Mouse (Mus musculus) hindbrain, embryonic 11.5 days (tissue): ENCODE data around the gene Rtn2. TPM values are rescaled to one million over a fixed set of nuclear protein-coding genes. Genes with fewer than 3 reads are reported as not detected.

ENCODE experiments used
- ATAC-seq: fragments of 200-750 bp; cut with Nextera tagmentation; 2 replicates; pipeline ENCODE4 v1.8.0; 2017; ENCODE audit warnings: mild to moderate bottlenecking, moderate TSS enrichment, moderate library complexity; ENCODE audit not compliant: low FRiP score
- DNase-seq: peaks from one replicate; pipeline ENCODE4 v3.0.0-alpha.2; 2015; ENCODE audit warnings: low spot score
- H3K27ac ChIP-seq: fragments of 300-500 bp; sonication (generic); 2 replicates; pipeline ENCODE4 v1.5.1; 2014; ENCODE audit warnings: mild to moderate bottlenecking, low read depth, low read length
- H3K27me3 ChIP-seq: fragments of 300-500 bp; sonication (generic); 2 replicates; pipeline ENCODE4 v1.6.1; 2014; ENCODE audit warnings: mild to moderate bottlenecking, low read length, moderate library complexity, mixed read lengths; ENCODE audit not compliant: control insufficient read depth, insufficient read depth
- H3K36me3 ChIP-seq: fragments of 300-500 bp; sonication (generic); 2 replicates; pipeline ENCODE4 v1.6.1; 2014; ENCODE audit warnings: mild to moderate bottlenecking, low read length, moderate library complexity, mixed read lengths; ENCODE audit not compliant: control insufficient read depth, insufficient read depth
- H3K4me1 ChIP-seq: fragments of 300-500 bp; sonication (generic); replicated peaks from 2 replicates; pipeline ENCODE4 v1.6.1; 2014; ENCODE audit warnings: low read length, mixed read lengths; ENCODE audit not compliant: control insufficient read depth, insufficient read depth
- H3K4me2 ChIP-seq: fragments of 300-500 bp; sonication (generic); replicated peaks from 2 replicates; pipeline ENCODE4 v1.6.1; 2014; ENCODE audit warnings: mild to moderate bottlenecking, low read depth, low read length
- H3K4me3 ChIP-seq: fragments of 300-500 bp; sonication (generic); 2 replicates; pipeline ENCODE4 v1.5.1; 2014; ENCODE audit warnings: low read depth, low read length
- H3K9ac ChIP-seq: fragments of 300-500 bp; sonication (generic); 2 replicates; pipeline ENCODE4 v1.6.1; 2014; ENCODE audit warnings: low read depth, low read length
- H3K9me3 ChIP-seq: fragments of 300-500 bp; sonication (generic); 2 replicates; pipeline ENCODE4 v1.6.1; 2016; ENCODE audit warnings: low read length; ENCODE audit not compliant: control insufficient read depth
- WGBS: fragments of 180-500 bp; shearing (Covaris S2); extraction: QIAGEN DNeasy Blood & Tissue Kit; methylation state at CpG from one replicate; pipeline ENCODE4 v1.1.7; 2014; 5-methylcytosine and 5-hydroxymethylcytosine counted together
- polyA plus RNA-seq: library from polyadenylated mRNA; unstranded; fragments of >200 nt; fragmentation: Nextera tagmentation; extraction: Ambion mirVana; gene quantifications from 2 replicates; pipeline ENCODE4 v1.2.1, GENCODE M21; 2014

Rtn2 gene
- polyA plus RNA-seq, 1 experiment from 2014 or later, result 52.1 TPM

DNA sequence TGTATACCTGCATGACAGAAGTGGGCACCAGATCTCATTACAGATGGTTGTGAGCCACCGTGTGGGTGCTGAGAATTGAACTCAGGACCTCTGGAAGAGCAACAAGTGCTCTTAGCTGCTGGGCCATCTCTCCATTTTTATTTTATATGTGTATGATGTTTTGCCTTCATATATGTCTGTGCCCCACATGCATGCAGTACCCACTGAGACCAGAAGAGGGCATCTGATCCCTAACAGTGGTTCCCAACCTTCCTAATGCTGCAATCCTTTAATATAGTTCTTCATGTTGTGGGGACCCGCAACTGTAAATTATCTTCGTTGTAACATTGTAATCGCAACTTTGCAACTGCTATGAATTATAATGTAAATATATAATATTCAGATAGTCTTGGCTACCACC is 2.3 kb downstream of the Rtn2 start:
- H3K4me2 ChIP-seq, result no peak overlapping the region
- WGBS, result 31% methylated on average over 4 of the region's 4 CpGs
- H3K27ac ChIP-seq, result no peak overlapping the region
- H3K36me3 ChIP-seq, result peaks cover 5% of the 10 kb centered on the region; the same call in 1 of the 2 replicates
- H3K4me3 ChIP-seq, result no peak overlapping the region
- DNase-seq, result peak; percentile 78
- no peak for ATAC-seq
- H3K4me1 ChIP-seq, result no peaks in the 10 kb centered on the region; the same call in 1 of the 2 replicates
- H3K27me3 ChIP-seq, result peaks cover 17% of the 10 kb centered on the region
- H3K9ac ChIP-seq, result no peak overlapping the region
- H3K9me3 ChIP-seq, result no peaks in the 10 kb centered on the region

GRCm38 (mm10) chr7:19290969-19291596 is 8.7 kb downstream of the Rtn2 start:
- 1% methylated on average over 19 of the region's 20 CpGs for WGBS

DNA sequence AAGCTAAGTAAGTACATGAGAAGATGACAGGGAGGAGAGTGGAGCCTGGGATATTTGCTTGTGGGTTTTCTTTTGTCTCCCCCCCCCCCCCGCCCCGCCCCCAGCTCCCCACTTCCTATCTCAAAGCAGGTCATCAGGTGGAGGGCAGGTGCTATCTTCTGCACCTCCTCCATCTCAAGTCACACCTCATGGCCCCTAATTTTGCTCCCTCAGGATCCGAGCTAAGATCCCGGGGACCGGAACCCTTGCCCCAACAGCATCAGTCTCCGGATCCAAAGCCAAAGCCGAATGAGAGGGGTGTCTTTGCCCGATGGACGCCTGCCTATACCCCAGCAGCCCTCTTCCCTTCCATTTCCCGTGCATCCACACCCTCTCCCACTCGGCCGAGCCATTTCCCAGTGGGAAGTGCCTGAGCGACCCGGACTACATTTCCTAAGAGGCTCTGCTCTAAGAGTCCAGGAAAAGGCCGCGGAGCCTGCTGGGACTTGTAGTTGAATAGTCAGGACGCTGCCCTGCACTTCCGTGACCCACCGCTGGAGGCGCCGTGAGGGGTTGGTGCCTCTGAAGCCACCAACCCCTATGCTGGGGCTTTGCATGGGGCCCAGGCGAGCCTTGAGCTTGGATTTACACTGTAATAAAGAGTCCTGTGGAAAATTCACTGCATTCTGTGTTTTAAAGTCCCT is 13.2 kb downstream of the Rtn2 start:
- DNase-seq, result peak; percentile 98
- H3K4me1 ChIP-seq, result peaks cover 7% of the 10 kb centered on the region
- 17% methylated on average over 22 of the region's 22 CpGs for WGBS
- no peak overlapping the region for H3K4me3 ChIP-seq
- no peaks in the 10 kb centered on the region for H3K27me3 ChIP-seq
- peak; percentile 72 for ATAC-seq
- H3K27ac ChIP-seq, result no peak overlapping the region
- H3K36me3 ChIP-seq, result no peaks in the 10 kb centered on the region
- H3K9me3 ChIP-seq, result no peaks in the 10 kb centered on the region
- no peak overlapping the region for H3K9ac ChIP-seq
- peak overlapping the region; percentile 31 for H3K4me2 ChIP-seq

More at GRCm38 (mm10) chr7:19290969-19291596, 8.7 kb downstream of the Rtn2 start:
- Histone ChIP-seq H3K27ac (peak overlapping the region; percentile 61; the same call in 1 of the 2 replicates), H3K9ac (peak overlapping the region; percentile 36; the same call in 1 of the 2 replicates), H3K27me3 (no peaks in the 10 kb centered on the region), H3K36me3 (peaks cover 5% of the 10 kb centered on the region; the same call in 1 of the 2 replicates), H3K4me1 (peaks cover 7% of the 10 kb centered on the region), H3K9me3 (no peaks in the 10 kb centered on the region), H3K4me3 (peak overlapping the region; percentile 25), H3K4me2 (peak overlapping the region; percentile 46)
- ATAC-seq (peak; percentile 58), DNase-seq (peak; percentile 55)

GRCm38 (mm10) chr7:19297034-19297433 is 14.6 kb downstream of the Rtn2 start:
- Histone ChIP-seq H3K36me3 (no peaks in the 10 kb centered on the region), H3K4me1 (0 out of 2 replicates have a peak, but pooled peaks cover 4% of the 10 kb centered on the region), H3K4me3 (no peak overlapping the region), H3K27ac (no peak overlapping the region), H3K4me2 (no peak overlapping the region), H3K27me3 (peaks cover 4% of the 10 kb centered on the region), H3K9me3 (no peaks in the 10 kb centered on the region), H3K9ac (no peak overlapping the region)
- DNase-seq (no peak), ATAC-seq (no peak)
- 88% methylated on average over 6 of the region's 6 CpGs for WGBS

GRCm38 (mm10) chr7:19297794-19298193 is 15.4 kb downstream of the Rtn2 start:
- no peak overlapping the region for H3K4me2 ChIP-seq
- no peak for DNase-seq
- H3K9me3 ChIP-seq, result no peaks in the 10 kb centered on the region
- H3K27me3 ChIP-seq, result peaks cover 12% of the 10 kb centered on the region
- H3K4me1 ChIP-seq, result 0 out of 2 replicates have a peak, but pooled peaks cover 4% of the 10 kb centered on the region
- 89% methylated on average over 5 of the region's 5 CpGs for WGBS
- no peak for ATAC-seq
- no peak overlapping the region for H3K9ac ChIP-seq
- no peak overlapping the region for H3K4me3 ChIP-seq
- H3K36me3 ChIP-seq, result no peaks in the 10 kb centered on the region
- no peak overlapping the region for H3K27ac ChIP-seq

- Histone ChIP-seq H3K4me2 (no peak overlapping the region), H3K27ac (no peak overlapping the region), H3K4me1 (peaks cover 4% of the 10 kb centered on the region; the same call in 1 of the 2 replicates), H3K27me3 (peaks cover 25% of the 10 kb centered on the region), H3K9me3 (no peaks in the 10 kb centered on the region), H3K4me3 (no peak overlapping the region), H3K9ac (no peak overlapping the region), H3K36me3 (no peaks in the 10 kb centered on the region)
- DNase-seq (peak; percentile 74), ATAC-seq (no peak)
- WGBS, result 27% methylated on average over 3 of the region's 3 CpGs
These were observed 16.8 kb downstream of the Rtn2 start for GRCm38 (mm10) chr7:19299194-19299593.

- ATAC-seq (peak; percentile 69), DNase-seq (peak; percentile 87)
- Histone ChIP-seq H3K4me2 (peak overlapping the region; percentile 17), H3K9ac (no peak overlapping the region), H3K4me3 (peak overlapping the region; percentile 32), H3K9me3 (no peaks in the 10 kb centered on the region), H3K27ac (no peak overlapping the region), H3K27me3 (peaks cover 39% of the 10 kb centered on the region), H3K36me3 (no peaks in the 10 kb centered on the region), H3K4me1 (peaks cover 4% of the 10 kb centered on the region; the same call in 1 of the 2 replicates)
- under 1% methylated on average over 29 of the region's 29 CpGs for WGBS
These were observed 18.3 kb downstream of the Rtn2 start for GRCm38 (mm10) chr7:19300501-19301421.

DNA sequence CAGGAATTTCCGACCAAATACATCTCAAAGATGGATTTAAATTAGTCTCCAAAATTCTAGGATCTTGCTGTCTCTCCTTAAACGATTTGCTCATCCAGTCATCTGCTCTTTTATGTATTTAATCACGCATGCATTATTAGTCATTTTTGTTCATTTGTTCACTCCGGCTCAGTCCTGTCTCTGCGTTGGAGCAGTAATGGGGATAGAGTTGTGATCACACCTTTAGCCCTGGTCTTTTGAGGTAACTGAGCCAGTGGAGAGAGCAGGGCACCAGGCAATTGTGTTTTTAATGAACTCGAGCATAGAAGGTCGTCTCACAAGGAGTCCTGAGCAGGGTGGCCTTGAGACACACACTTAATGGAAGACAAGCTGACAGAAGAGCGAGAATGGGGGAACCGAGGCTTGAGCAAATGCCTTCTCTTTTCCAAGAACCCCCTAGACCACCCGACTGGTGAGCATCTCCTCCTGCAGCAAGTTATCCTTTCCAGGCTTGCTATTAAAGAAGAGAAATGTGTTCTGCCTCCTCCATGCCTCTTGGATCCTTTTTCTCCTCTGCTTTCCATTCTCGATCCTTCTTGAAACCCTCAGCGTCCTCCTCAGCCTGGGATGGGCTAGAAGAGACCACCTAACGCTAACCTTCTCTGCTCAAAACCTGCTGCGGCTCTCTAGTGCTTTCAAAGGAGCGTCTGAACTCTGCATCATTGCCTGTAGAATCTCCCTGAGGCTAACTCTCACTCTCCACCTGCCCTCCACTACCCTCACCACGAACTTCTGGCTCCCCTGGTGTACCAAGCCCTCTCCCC is 19.2 kb downstream of the Rtn2 start:
- Histone ChIP-seq H3K4me3 (0 out of 2 replicates have a peak overlapping the region, but pooled peaks have one; percentile 2), H3K27ac (no peak overlapping the region), H3K4me1 (peaks cover 4% of the 10 kb centered on the region; the same call in 1 of the 2 replicates), H3K9ac (no peak overlapping the region), H3K9me3 (no peaks in the 10 kb centered on the region), H3K4me2 (peak overlapping the region; percentile 17), H3K36me3 (no peaks in the 10 kb centered on the region), H3K27me3 (peaks cover 48% of the 10 kb centered on the region)
- no peak for DNase-seq
- ATAC-seq, result no peak
- WGBS, result 16% methylated on average over 16 of the region's 16 CpGs
